Mouse (Mus musculus) stomach, embryonic 16.5 days (tissue): Measurements from ENCODE around the gene Gm29776. TPM values are rescaled to one million over a fixed set of nuclear protein-coding genes. Genes with fewer than 3 reads are reported as not detected.

Source experiments
- ATAC-seq: fragments of 200-750 bp; cut with Nextera tagmentation; 2 replicates; pipeline ENCODE4 v1.8.0; 2017; ENCODE audit warnings: moderate number of reproducible peaks, moderate TSS enrichment; ENCODE audit not compliant: insufficient read depth, low FRiP score
- H3K27ac ChIP-seq: fragments of 300-500 bp; sonication (generic); 2 replicates; pipeline ENCODE4 v1.5.1; 2014; ENCODE audit warnings: low read length
- H3K27me3 ChIP-seq: fragments of 300-500 bp; sonication (generic); 2 replicates; pipeline ENCODE4 v1.6.1; 2014; ENCODE audit warnings: low read length, control low read depth, mixed read lengths; ENCODE audit not compliant: control insufficient read depth, insufficient read depth
- H3K36me3 ChIP-seq: fragments of 300-500 bp; sonication (generic); 2 replicates; pipeline ENCODE4 v1.6.1; 2014; ENCODE audit warnings: low read length; ENCODE audit not compliant: control insufficient read depth, insufficient read depth
- H3K4me1 ChIP-seq: fragments of 300-500 bp; sonication (generic); 2 replicates; pipeline ENCODE4 v1.6.1; 2014; ENCODE audit warnings: low read length, control low read depth, mixed read lengths; ENCODE audit not compliant: control insufficient read depth, insufficient read depth
- H3K4me2 ChIP-seq: fragments of 300-500 bp; sonication (generic); 2 replicates; pipeline ENCODE4 v1.6.1; 2014; ENCODE audit warnings: low read depth, low read length, mixed read lengths
- H3K4me3 ChIP-seq: fragments of 300-500 bp; sonication (generic); replicated peaks from 2 replicates; pipeline ENCODE4 v1.5.1; 2014; ENCODE audit warnings: mild to moderate bottlenecking, low read length
- H3K9ac ChIP-seq: fragments of 300-500 bp; sonication (generic); 2 replicates; pipeline ENCODE4 v1.6.1; 2014; ENCODE audit warnings: low read length
- H3K9me3 ChIP-seq: fragments of 300-500 bp; sonication (generic); replicated peaks from 2 replicates; pipeline ENCODE4 v1.6.1; 2016; ENCODE audit warnings: low read length, control low read depth; ENCODE audit not compliant: control insufficient read depth
- WGBS: fragments of 180-500 bp; shearing (Covaris S2); extraction: QIAGEN DNeasy Blood & Tissue Kit; methylation state at CpG from one replicate; pipeline ENCODE4 v1.1.7; 2014; 5-methylcytosine and 5-hydroxymethylcytosine counted together
- polyA plus RNA-seq: library from polyadenylated mRNA; unstranded; fragments of >200 nt; fragmentation: Nextera tagmentation; extraction: Ambion mirVana; gene quantifications from 2 replicates; pipeline ENCODE4 v1.2.1, GENCODE M21; 2015

The Gm29776 gene
- polyA plus RNA-seq, 1 experiment from 2014 or later = 0.19 TPM

DNA sequence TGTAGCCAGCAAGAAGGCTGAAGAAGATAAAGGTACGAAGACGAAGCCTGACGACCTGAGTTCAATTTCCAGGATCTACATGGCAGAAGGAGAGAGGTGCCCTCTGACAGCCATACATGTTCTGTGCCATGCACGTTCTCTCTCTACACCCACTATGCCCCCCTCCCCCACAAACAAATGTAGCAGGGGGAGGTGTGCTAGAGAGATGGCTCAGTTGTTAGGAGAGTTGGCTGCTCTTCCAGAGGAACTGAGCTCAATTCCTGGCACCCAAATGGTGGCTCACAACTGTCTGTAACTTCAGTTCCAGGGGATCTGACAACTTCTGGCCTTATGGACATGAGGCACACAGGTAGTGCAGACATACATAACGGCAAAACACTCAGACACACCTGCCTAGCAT is 22.3 kb downstream of the Gm29776 start:
- Histone ChIP-seq H3K9ac (no peak overlapping the region), H3K4me2 (no peak overlapping the region), H3K27me3 (no peaks in the 10 kb centered on the region), H3K4me3 (no peak overlapping the region), H3K27ac (no peak overlapping the region), H3K4me1 (no peaks in the 10 kb centered on the region), H3K9me3 (no peaks in the 10 kb centered on the region), H3K36me3 (peaks cover 18% of the 10 kb centered on the region)
- no peak for ATAC-seq
- WGBS = 82% methylated on average over 5 of the region's 5 CpGs

DNA sequence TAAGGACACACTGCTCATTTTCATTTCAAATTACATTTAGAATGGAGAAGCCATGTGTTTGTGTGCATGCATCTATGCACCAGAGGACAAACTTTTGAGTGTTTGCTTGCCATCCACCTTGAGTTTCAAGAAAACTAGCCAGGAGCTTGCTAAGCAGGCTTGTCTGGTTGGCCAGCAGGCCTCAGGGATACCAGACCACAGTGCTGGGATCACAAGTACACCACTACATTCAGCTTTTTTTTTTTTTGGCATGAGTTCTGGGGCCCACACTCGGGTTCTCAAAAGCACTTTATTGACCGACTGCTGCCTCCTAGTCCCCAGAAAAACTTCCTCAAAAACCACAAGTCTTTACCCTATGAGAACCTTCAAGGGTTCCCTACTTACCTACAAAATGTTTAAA is 24.3 kb downstream of the Gm29776 start:
- H3K4me1 ChIP-seq = no peaks in the 10 kb centered on the region
- H3K9me3 ChIP-seq = no peaks in the 10 kb centered on the region
- H3K27me3 ChIP-seq = no peaks in the 10 kb centered on the region
- H3K4me3 ChIP-seq = no peak overlapping the region
- peaks cover 22% of the 10 kb centered on the region for H3K36me3 ChIP-seq
- H3K4me2 ChIP-seq = no peak overlapping the region
- WGBS = 72% methylated on average over 2 of the region's 2 CpGs
- no peak for ATAC-seq
- no peak overlapping the region for H3K27ac ChIP-seq
- H3K9ac ChIP-seq = no peak overlapping the region

DNA sequence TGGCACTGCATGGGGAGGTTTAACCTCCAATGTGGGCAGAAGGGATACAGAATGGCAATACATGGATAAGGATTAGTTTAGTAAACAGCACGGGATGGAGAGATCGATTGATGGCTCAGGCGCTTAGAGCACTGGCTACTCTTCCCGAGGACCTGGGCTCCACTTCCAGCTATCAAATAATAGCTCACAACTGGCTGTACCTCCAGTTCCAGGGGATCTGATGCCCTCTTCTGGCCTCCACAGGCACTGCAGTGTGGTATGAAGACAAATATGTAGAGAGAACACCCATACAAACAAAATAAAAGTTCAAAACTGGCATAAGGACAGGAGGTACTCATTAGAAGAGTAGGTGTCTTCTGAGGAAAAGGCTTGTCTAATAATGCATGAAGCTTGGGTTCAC is 29.3 kb downstream of the Gm29776 start:
- Histone ChIP-seq H3K9me3 (no peaks in the 10 kb centered on the region), H3K27me3 (no peaks in the 10 kb centered on the region), H3K27ac (no peak overlapping the region), H3K9ac (no peak overlapping the region), H3K4me2 (no peak overlapping the region), H3K4me3 (no peak overlapping the region), H3K4me1 (no peaks in the 10 kb centered on the region), H3K36me3 (peaks cover 27% of the 10 kb centered on the region)
- no peak for ATAC-seq
- 79% methylated on average over 4 of the region's 4 CpGs for WGBS

DNA sequence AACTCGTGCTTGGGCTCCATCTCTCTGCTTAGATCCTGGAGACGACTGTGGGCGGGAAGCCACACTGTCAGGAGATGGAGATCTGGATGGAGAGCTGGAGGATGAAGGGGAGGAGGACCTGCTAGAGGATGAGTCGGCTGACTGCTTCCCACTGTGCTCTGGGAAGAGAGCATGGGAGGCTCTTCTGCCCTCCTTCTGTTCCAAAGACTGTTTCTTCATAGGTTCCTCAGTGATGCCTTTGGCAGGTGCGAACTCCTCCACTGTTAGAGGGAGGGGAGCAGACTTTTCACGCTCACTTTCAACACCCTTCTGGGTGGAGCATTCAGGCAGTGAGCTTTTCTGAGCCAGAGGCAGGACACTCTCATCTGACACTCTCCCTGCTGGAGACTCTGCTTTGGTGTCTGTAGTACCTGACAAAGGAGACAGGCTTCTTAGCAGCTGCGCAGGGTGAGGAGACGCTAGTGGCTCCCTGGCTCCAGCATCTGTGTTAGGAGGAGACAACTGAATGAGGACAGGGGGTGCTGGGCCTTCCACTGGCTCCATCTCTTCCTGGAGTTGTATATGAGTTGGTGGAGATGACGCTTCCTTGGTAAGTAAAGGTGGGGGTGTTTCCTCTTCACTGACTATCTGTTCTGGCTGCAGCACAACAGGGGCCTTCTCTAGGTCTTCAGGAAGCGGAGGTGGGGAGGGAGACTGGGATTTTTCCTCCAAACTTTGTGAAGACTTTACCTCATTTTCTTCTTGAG is 34.0 kb downstream of the Gm29776 start:
- ATAC-seq = no peak
- peaks cover 47% of the 10 kb centered on the region for H3K36me3 ChIP-seq
- H3K4me1 ChIP-seq = no peaks in the 10 kb centered on the region
- no peak overlapping the region for H3K27ac ChIP-seq
- 92% methylated on average over 10 of the region's 10 CpGs for WGBS
- H3K27me3 ChIP-seq = no peaks in the 10 kb centered on the region
- no peaks in the 10 kb centered on the region for H3K9me3 ChIP-seq
- H3K9ac ChIP-seq = no peak overlapping the region
- H3K4me3 ChIP-seq = no peak overlapping the region
- H3K4me2 ChIP-seq = no peak overlapping the region

DNA sequence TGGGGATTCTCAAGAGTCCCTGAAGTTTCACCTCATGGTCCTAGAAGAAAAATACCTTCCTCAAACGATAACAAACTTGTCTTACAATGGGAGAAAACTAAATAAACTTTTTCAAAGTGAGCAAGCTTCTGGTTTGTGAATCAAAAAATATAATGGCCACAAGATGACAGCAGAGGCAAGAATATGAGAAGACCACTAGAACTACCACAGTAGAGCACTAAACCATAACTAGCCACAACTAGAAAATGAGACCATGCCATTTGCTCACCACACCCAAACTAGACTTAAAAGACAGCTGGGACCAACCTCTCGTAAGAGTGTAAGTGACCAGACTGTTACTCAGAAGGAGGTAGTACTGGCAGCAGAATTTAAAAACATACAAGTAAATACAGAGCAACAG is 38.6 kb downstream of the Gm29776 start:
- ATAC-seq = no peak
- 92% methylated on average over 2 of the region's 2 CpGs for WGBS
- no peaks in the 10 kb centered on the region for H3K4me1 ChIP-seq
- H3K4me2 ChIP-seq = no peak overlapping the region
- H3K9ac ChIP-seq = no peak overlapping the region
- no peaks in the 10 kb centered on the region for H3K9me3 ChIP-seq
- peaks cover 46% of the 10 kb centered on the region for H3K36me3 ChIP-seq
- H3K27me3 ChIP-seq = no peaks in the 10 kb centered on the region
- no peak overlapping the region for H3K4me3 ChIP-seq
- H3K27ac ChIP-seq = no peak overlapping the region

DNA sequence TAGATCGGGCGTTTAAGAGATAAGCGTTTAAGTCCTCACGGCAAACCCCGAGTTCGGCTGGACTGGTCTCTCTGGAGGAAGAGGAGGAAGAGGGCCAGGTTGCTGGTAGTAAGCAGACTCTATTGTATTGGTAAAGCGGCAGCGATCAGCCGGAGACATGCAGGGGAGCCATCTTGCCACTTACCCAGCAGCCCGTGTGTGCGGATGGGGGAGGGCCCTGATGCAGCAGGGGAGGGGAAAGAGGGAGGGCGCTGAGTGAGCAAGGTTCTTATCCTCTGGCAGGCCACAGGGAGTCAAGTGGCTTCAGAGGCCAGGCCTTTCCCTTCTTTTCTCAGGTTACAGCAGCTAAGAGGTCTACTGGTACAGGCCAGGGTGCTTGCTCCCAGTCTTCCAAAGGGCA is 45.1 kb downstream of the Gm29776 start:
- H3K36me3 ChIP-seq = peaks cover 31% of the 10 kb centered on the region
- H3K27me3 ChIP-seq = no peaks in the 10 kb centered on the region
- WGBS = 0% methylated on average over 12 of the region's 12 CpGs
- peak overlapping the region; percentile 80 for H3K9ac ChIP-seq
- H3K4me3 ChIP-seq = peak overlapping the region; percentile 64
- no peaks in the 10 kb centered on the region for H3K9me3 ChIP-seq
- ATAC-seq = peak; percentile 87
- H3K27ac ChIP-seq = peak overlapping the region; percentile 68
- peak overlapping the region; percentile 75 for H3K4me2 ChIP-seq
- H3K4me1 ChIP-seq = peaks cover 6% of the 10 kb centered on the region; the same call in 1 of the 2 replicates

DNA sequence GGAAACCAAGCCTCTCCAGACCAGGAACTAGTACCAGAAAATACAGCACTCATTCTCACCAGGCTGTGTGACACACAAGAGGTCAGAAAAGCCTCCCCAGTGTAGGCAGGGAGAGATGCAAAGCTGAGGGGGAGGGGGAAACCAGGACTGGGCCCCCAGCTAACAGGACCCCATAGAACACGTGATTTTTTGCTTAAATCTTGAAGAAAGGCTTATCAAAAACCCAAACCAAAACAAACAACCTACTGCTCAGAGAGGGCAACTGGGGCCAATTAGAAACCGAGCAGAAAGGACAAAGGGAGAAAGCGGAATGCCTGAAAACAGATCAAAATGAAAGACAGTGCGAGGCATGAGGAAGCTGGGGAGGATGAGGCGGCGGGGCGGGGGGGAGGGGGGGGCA is 45.8 kb downstream of the Gm29776 start:
- peaks cover 33% of the 10 kb centered on the region for H3K36me3 ChIP-seq
- peak overlapping the region; percentile 80 for H3K9ac ChIP-seq
- H3K27me3 ChIP-seq = no peaks in the 10 kb centered on the region
- H3K4me1 ChIP-seq = peaks cover 6% of the 10 kb centered on the region; the same call in 1 of the 2 replicates
- peak overlapping the region; percentile 68 for H3K27ac ChIP-seq
- no peak for ATAC-seq
- under 1% methylated on average over 7 of the region's 7 CpGs for WGBS
- peak overlapping the region; percentile 75 for H3K4me2 ChIP-seq
- H3K9me3 ChIP-seq = no peaks in the 10 kb centered on the region
- peak overlapping the region; percentile 64 for H3K4me3 ChIP-seq

DNA sequence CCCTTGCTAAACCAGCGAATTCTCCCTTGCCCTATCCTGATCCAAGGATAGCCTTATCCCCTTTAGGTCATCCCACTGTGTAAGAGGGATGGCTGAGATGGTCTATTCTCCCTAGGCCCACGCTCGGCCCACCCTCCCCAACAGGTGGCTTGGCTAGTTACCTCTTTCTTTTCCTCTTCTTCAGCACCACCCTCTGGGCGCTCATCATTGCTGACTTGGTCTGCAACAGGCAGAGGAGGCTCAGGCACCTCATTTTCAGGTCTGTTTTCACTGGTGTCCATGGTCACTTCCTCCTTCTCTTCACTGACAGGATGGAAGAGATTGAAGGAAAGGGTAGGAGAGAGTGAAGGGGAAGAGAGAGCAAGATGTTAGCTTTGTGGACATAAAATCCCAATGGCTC is 47.1 kb downstream of the Gm29776 start:
- Histone ChIP-seq H3K9me3 (no peaks in the 10 kb centered on the region), H3K4me1 (peaks cover 6% of the 10 kb centered on the region; the same call in 1 of the 2 replicates), H3K36me3 (peaks cover 30% of the 10 kb centered on the region), H3K4me3 (no peak overlapping the region), H3K27me3 (no peaks in the 10 kb centered on the region), H3K9ac (no peak overlapping the region), H3K27ac (0 out of 2 replicates have a peak overlapping the region, but pooled peaks have one; percentile 7), H3K4me2 (no peak overlapping the region)
- WGBS = 77% methylated on average over 4 of the region's 4 CpGs
- no peak for ATAC-seq

DNA sequence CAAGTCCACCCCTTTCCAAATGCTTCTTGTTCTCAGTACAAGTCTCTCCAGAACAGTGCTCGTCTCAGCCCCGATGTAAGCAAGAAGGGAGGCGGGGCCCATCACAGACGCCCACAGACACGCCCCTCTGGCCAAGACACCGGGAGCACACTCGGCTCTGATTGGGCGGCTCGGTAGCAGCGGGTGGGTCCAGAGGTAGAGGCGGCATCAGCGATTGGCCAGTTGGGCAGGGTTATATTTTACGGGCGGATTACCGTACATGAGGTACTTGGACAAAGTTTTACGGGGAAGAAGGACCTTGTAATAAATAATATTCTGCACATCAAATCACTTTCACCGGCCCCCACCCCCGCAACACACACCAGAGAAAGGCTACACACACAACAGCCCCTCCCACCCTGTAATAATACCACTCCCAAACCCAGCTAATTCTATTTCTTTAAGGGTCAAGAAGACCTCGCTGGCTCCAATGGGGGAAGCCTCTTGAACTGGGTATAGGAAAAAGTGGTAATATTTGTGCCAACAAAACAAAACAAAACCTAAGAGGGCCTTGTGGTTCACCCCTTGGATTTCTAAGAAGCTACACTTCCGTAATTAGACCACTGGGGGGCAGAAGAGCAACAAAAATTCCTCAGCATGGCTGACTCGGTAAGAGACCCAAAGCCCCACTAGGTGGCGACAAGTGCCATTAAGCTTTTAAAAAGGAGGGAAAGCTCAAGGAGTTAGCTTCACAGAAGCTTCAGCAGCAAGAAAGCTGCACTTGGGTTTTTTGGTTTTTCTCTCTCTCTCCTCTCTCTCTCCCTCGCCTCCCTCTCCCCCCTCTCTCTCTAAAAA is 47.8 kb downstream of the Gm29776 start:
- peaks cover 32% of the 10 kb centered on the region for H3K36me3 ChIP-seq

More for the DNA sequence above, 47.8 kb downstream of the Gm29776 start:
- no peaks in the 10 kb centered on the region for H3K27me3 ChIP-seq
- H3K9ac ChIP-seq = no peak overlapping the region
- 59% methylated on average over 23 of the region's 23 CpGs for WGBS
- peak; percentile 54; the same call in 1 of the 2 replicates for ATAC-seq
- H3K4me3 ChIP-seq = no peak overlapping the region
- H3K4me2 ChIP-seq = no peak overlapping the region
- peaks cover 6% of the 10 kb centered on the region; the same call in 1 of the 2 replicates for H3K4me1 ChIP-seq
- no peaks in the 10 kb centered on the region for H3K9me3 ChIP-seq
- no peak overlapping the region for H3K27ac ChIP-seq
